Mouse (Mus musculus): ENCODE results near the gene Tmem263. TPM values are rescaled to one million over a fixed set of nuclear protein-coding genes. Genes with fewer than 3 reads are reported as not detected.

The Tmem263 gene
- total RNA-seq, 1 experiment: 20.5 TPM

- Histone ChIP-seq H3K4me1 (ENCODE audit: control insufficient read depth in 2 of 2, insufficient read depth in 2 of 2, low read length in 2 of 2, poor library complexity in 1 of 2) (no peaks in the 10 kb centered on the region), H3K9ac (ENCODE audit: insufficient read depth, low read depth, low read length, poor library complexity, severe bottlenecking) (no peak overlapping the region), H3K36me3 (ENCODE audit: control insufficient read depth, insufficient read depth, low read length, poor library complexity, severe bottlenecking) (peaks cover 2% of the 10 kb centered on the region), H3K9me3 (ENCODE audit: control insufficient read depth, insufficient read depth, low read depth, low read length) (no peaks in the 10 kb centered on the region), H3K4me3 (ENCODE audit: insufficient read depth in 1 of 2, low read depth in 1 of 2, low read length in 2 of 2, poor library complexity in 1 of 2, severe bottlenecking in 1 of 2) (no peak overlapping the region), H3K27ac (ENCODE audit: insufficient read depth, low read depth, low read length, poor library complexity, severe bottlenecking) (no peak overlapping the region)
- 0 out of 2 replicates have a peak, but pooled peaks have one; percentile 30 for TF ChIP-seq HCFC1 (IDR thresholded peaks at IDR 0.05; ENCODE audit: borderline replicate concordance, insufficient read depth, low read length)
- TF ChIP-seq MAFK (IDR thresholded peaks at IDR 0.05; ENCODE audit: insufficient read depth, low read depth, low read length): no peak
- no peak for TF ChIP-seq ZNF384 (IDR thresholded peaks at IDR 0.05; ENCODE audit: low read depth, low read length)
- TF ChIP-seq ZC3H11A (IDR thresholded peaks at IDR 0.05; ENCODE audit: borderline replicate concordance, low read depth, low read length): peak; percentile 72
- in situ Hi-C loops (cut with MboI; ENCODE audit: low sequenced_read_pairs in 2 of 2, unreplicated experiment in 2 of 2): no loop called here
- DNase-seq (ENCODE audit: low read depth, low spot score): peak; percentile 40
Measured at GRCm38 (mm10) chr10:85154195-85154594, 51.8 kb downstream of the Tmem263 start.

GRCm38 (mm10) chr10:85157451-85157850 is 55.0 kb downstream of the Tmem263 start:
- no peak overlapping the region for H3K27ac ChIP-seq (ENCODE audit: insufficient read depth, low read depth, low read length, poor library complexity, severe bottlenecking)
- in situ Hi-C loops (cut with MboI; ENCODE audit: low sequenced_read_pairs in 2 of 2, unreplicated experiment in 2 of 2): no loop called here
- no peaks in the 10 kb centered on the region for H3K9me3 ChIP-seq (ENCODE audit: control insufficient read depth, insufficient read depth, low read depth, low read length)
- H3K4me3 ChIP-seq (ENCODE audit: insufficient read depth in 1 of 2, low read depth in 1 of 2, low read length in 2 of 2, poor library complexity in 1 of 2, severe bottlenecking in 1 of 2): no peak overlapping the region
- H3K36me3 ChIP-seq (ENCODE audit: control insufficient read depth, insufficient read depth, low read length, poor library complexity, severe bottlenecking): no peaks in the 10 kb centered on the region; the same call in none of the 2 replicates
- no peak for DNase-seq (ENCODE audit: low read depth, low spot score)
- H3K9ac ChIP-seq (ENCODE audit: insufficient read depth, low read depth, low read length, poor library complexity, severe bottlenecking): no peak overlapping the region
- TF ChIP-seq MAFK (IDR thresholded peaks at IDR 0.05; ENCODE audit: insufficient read depth, low read depth, low read length) (no peak), CHD2 (IDR thresholded peaks at IDR 0.05; ENCODE audit: low read depth, low read length) (no peak), ZC3H11A (IDR thresholded peaks at IDR 0.05; ENCODE audit: borderline replicate concordance, low read depth, low read length) (no peak), ZNF384 (IDR thresholded peaks at IDR 0.05; ENCODE audit: low read depth, low read length) (no peak), HCFC1 (IDR thresholded peaks at IDR 0.05; ENCODE audit: borderline replicate concordance, insufficient read depth, low read length) (no peak)
- H3K4me1 ChIP-seq (ENCODE audit: control insufficient read depth in 2 of 2, insufficient read depth in 2 of 2, low read length in 2 of 2, poor library complexity in 1 of 2): no peaks in the 10 kb centered on the region

GRCm38 (mm10) chr10:85159989-85160619 is 57.7 kb downstream of the Tmem263 start:
- no peak overlapping the region for H3K4me3 ChIP-seq (ENCODE audit: insufficient read depth in 1 of 2, low read depth in 1 of 2, low read length in 2 of 2, poor library complexity in 1 of 2, severe bottlenecking in 1 of 2)
- no peak for DNase-seq (ENCODE audit: low read depth, low spot score)
- no peaks in the 10 kb centered on the region; the same call in 1 of the 2 replicates for H3K36me3 ChIP-seq (ENCODE audit: control insufficient read depth, insufficient read depth, low read length, poor library complexity, severe bottlenecking)
- in situ Hi-C loops (cut with MboI; ENCODE audit: low sequenced_read_pairs in 2 of 2, unreplicated experiment in 2 of 2): no loop called here
- H3K27ac ChIP-seq (ENCODE audit: insufficient read depth, low read depth, low read length, poor library complexity, severe bottlenecking): no peak overlapping the region
- peaks cover 0 to 2% of the 10 kb centered on the region in 2 experiments; a peak in 2 of 4 replicates for H3K4me1 ChIP-seq (ENCODE audit: control insufficient read depth in 2 of 2, insufficient read depth in 2 of 2, low read length in 2 of 2, poor library complexity in 1 of 2)
- TF ChIP-seq MAFK (IDR thresholded peaks at IDR 0.05; ENCODE audit: insufficient read depth, low read depth, low read length) (no peak), CHD2 (IDR thresholded peaks at IDR 0.05; ENCODE audit: low read depth, low read length) (no peak), HCFC1 (IDR thresholded peaks at IDR 0.05; ENCODE audit: borderline replicate concordance, insufficient read depth, low read length) (no peak), ZC3H11A (IDR thresholded peaks at IDR 0.05; ENCODE audit: borderline replicate concordance, low read depth, low read length) (no peak), ZNF384 (IDR thresholded peaks at IDR 0.05; ENCODE audit: low read depth, low read length) (no peak)
- H3K9me3 ChIP-seq (ENCODE audit: control insufficient read depth, insufficient read depth, low read depth, low read length): no peaks in the 10 kb centered on the region
- no peak overlapping the region for H3K9ac ChIP-seq (ENCODE audit: insufficient read depth, low read depth, low read length, poor library complexity, severe bottlenecking)

- no peaks in the 10 kb centered on the region for H3K9me3 ChIP-seq (ENCODE audit: control insufficient read depth, insufficient read depth, low read depth, low read length)
- TF ChIP-seq CHD2 (IDR thresholded peaks at IDR 0.05; ENCODE audit: low read depth, low read length): no peak
- TF ChIP-seq ZNF384 (IDR thresholded peaks at IDR 0.05; ENCODE audit: low read depth, low read length): no peak
- TF ChIP-seq ZC3H11A (IDR thresholded peaks at IDR 0.05; ENCODE audit: borderline replicate concordance, low read depth, low read length): no peak
- no peaks in the 10 kb centered on the region for H3K36me3 ChIP-seq (ENCODE audit: control insufficient read depth, insufficient read depth, low read length, poor library complexity, severe bottlenecking)
- no peak overlapping the region for H3K4me3 ChIP-seq (ENCODE audit: insufficient read depth in 1 of 2, low read depth in 1 of 2, low read length in 2 of 2, poor library complexity in 1 of 2, severe bottlenecking in 1 of 2)
- H3K27ac ChIP-seq (ENCODE audit: insufficient read depth, low read depth, low read length, poor library complexity, severe bottlenecking): no peak overlapping the region
- no peak overlapping the region for H3K9ac ChIP-seq (ENCODE audit: insufficient read depth, low read depth, low read length, poor library complexity, severe bottlenecking)
- in situ Hi-C loops (cut with MboI; ENCODE audit: low sequenced_read_pairs in 2 of 2, unreplicated experiment in 2 of 2): no loop called here
- DNase-seq (ENCODE audit: low read depth, low spot score): no peak
- peaks cover 3 to 4% of the 10 kb centered on the region in 2 experiments for H3K4me1 ChIP-seq (ENCODE audit: control insufficient read depth in 2 of 2, insufficient read depth in 2 of 2, low read length in 2 of 2, poor library complexity in 1 of 2)
Measured at GRCm38 (mm10) chr10:85161745-85162351, 59.4 kb downstream of the Tmem263 start.
